Comparison of ENCODE assay signal across 9 mouse cellular contexts in genomic region chr5:45474215-45474614, GRCm38 (mm10). TPM values are rescaled to one million over a fixed set of nuclear protein-coding genes. Genes with fewer than 3 reads are reported as not detected.
A peak's percentile ranks its signal among the peaks of the same experiment; 100 is the strongest.
DNase-seq lines count a peak whose midpoint lies in the region; ATAC-seq lines count a peak whose summit lies in the region.
"Had no signal": no experiment of that assay in that cellular context is flagged by ENCODE, and none has a peak within 500 bp of the region (broad histone marks: within the 10 kb centered on the region; RNA-seq: fewer than 3 reads in every experiment).

No protein-coding gene starts in this region.

- peaks cover 6% of the 10 kb centered on the region; the same call in 1 of the 2 replicates for H3K4me1 ChIP-seq in embryonic facial prominence, embryonic 10.5 days
- H3K4me1 ChIP-seq in intestine, embryonic 16.5 days (ENCODE audit: control insufficient read depth, insufficient read depth, low read length) = no peaks in the 10 kb centered on the region

- H3K9ac ChIP-seq in intestine, embryonic 16.5 days (ENCODE audit: low read depth, low read length) = no peak overlapping the region

- no peak overlapping the region for H3K4me3 ChIP-seq in embryonic facial prominence, embryonic 10.5 days
- no peak overlapping the region for H3K4me3 ChIP-seq in intestine, embryonic 16.5 days (ENCODE audit: low read length)

- H3K4me2 ChIP-seq in intestine, embryonic 16.5 days (ENCODE audit: low read depth, low read length) = no peak overlapping the region

- no peaks in the 10 kb centered on the region for H3K27me3 ChIP-seq in embryonic facial prominence, embryonic 10.5 days (replicated peaks; ENCODE audit: low read depth, poor library complexity, severe bottlenecking)
- H3K27me3 ChIP-seq in intestine, embryonic 16.5 days (replicated peaks; ENCODE audit: control insufficient read depth, insufficient read depth, low read length) = no peaks in the 10 kb centered on the region

- WGBS in embryonic facial prominence, embryonic 10.5 days = 35% methylated on average over 6 of the region's 6 CpGs
- 34% methylated on average over 6 of the region's 6 CpGs for WGBS in intestine, embryonic 16.5 days

- no peaks in the 10 kb centered on the region for H3K36me3 ChIP-seq in embryonic facial prominence, embryonic 10.5 days (replicated peaks)
- H3K36me3 ChIP-seq in intestine, embryonic 16.5 days (ENCODE audit: control insufficient read depth, insufficient read depth, low read length) = no peaks in the 10 kb centered on the region

- ATAC-seq in intestine, embryonic 16.5 days = peak; percentile 23; the same call in 1 of the 2 replicates

- no peaks in the 10 kb centered on the region for H3K9me3 ChIP-seq in embryonic facial prominence, embryonic 10.5 days
- no peaks in the 10 kb centered on the region for H3K9me3 ChIP-seq in intestine, embryonic 16.5 days (ENCODE audit: control insufficient read depth, low read length)

- peak; percentile 63 for DNase-seq in adrenal gland, postnatal 14 days
- DNase-seq in adrenal gland, postnatal 25 days = no peak
- DNase-seq in urinary bladder, postnatal 14 days (ENCODE audit: low spot score) = peak; percentile 44
- DNase-seq in urinary bladder, postnatal 36 days (ENCODE audit: low spot score in 2 of 2) = no peak
- peak; percentile 31 for DNase-seq in embryonic facial prominence, embryonic 10.5 days (ENCODE audit: low spot score)
- peak; percentile 83 for DNase-seq in lung, postnatal 10 days
- peak; percentile 33 for DNase-seq in right cerebral cortex, postnatal 14 days

- H3K27ac ChIP-seq in embryonic facial prominence, embryonic 10.5 days (replicated peaks) = no peak overlapping the region
- no peak overlapping the region for H3K27ac ChIP-seq in intestine, embryonic 16.5 days (ENCODE audit: low read length)

RNA-seq across cellular contexts. Expression of gene Lap3, which starts 19.0 kb away (rescaled TPM):
- total RNA-seq in adrenal gland, postnatal 14 days (2021) = 87.3 and 89.3 TPM in 2 replicates
- total RNA-seq in adrenal gland, postnatal 25 days (2021) = 54.5 and 61.8 TPM in 2 replicates
- polyA plus RNA-seq in embryonic facial prominence, embryonic 10.5 days (2016; fragmentation: Nextera tagmentation; extraction: Ambion mirVana) = 112 and 115 TPM in 2 replicates
- 153 and 162 TPM in 2 replicates for polyA plus RNA-seq in intestine, embryonic 16.5 days (2015; fragmentation: Nextera tagmentation; extraction: Ambion mirVana)

RNA-seq across cellular contexts. Expression of gene Clrn2, which starts 20.7 kb away (rescaled TPM):
- total RNA-seq in adrenal gland, postnatal 14 days (2021) = not detected in 2 replicates
- not detected in 2 replicates for total RNA-seq in adrenal gland, postnatal 25 days (2021)
- polyA plus RNA-seq in embryonic facial prominence, embryonic 10.5 days (2016; fragmentation: Nextera tagmentation; extraction: Ambion mirVana) = not detected in 2 replicates
- polyA plus RNA-seq in intestine, embryonic 16.5 days (2015; fragmentation: Nextera tagmentation; extraction: Ambion mirVana) = not detected in 2 replicates
- polyA plus RNA-seq: heart, embryonic 14.5 days had no signal

RNA-seq across cellular contexts. Expression of gene Qdpr, which starts 24.2 kb away (rescaled TPM):
- 140 and 142 TPM in 2 replicates for total RNA-seq in adrenal gland, postnatal 14 days (2021)
- total RNA-seq in adrenal gland, postnatal 25 days (2021) = 121 and 129 TPM in 2 replicates
- 127 and 130 TPM in 2 replicates for polyA plus RNA-seq in embryonic facial prominence, embryonic 10.5 days (2016; fragmentation: Nextera tagmentation; extraction: Ambion mirVana)
- 359 and 405 TPM in 2 replicates for polyA plus RNA-seq in intestine, embryonic 16.5 days (2015; fragmentation: Nextera tagmentation; extraction: Ambion mirVana)

RNA-seq across cellular contexts. Expression of gene Med28, which starts 45.8 kb away (rescaled TPM):
- 75.0 and 75.8 TPM in 2 replicates for total RNA-seq in adrenal gland, postnatal 14 days (2021)
- 90.1 and 100 TPM in 2 replicates for total RNA-seq in adrenal gland, postnatal 25 days (2021)
- polyA plus RNA-seq in embryonic facial prominence, embryonic 10.5 days (2016; fragmentation: Nextera tagmentation; extraction: Ambion mirVana) = 296 and 298 TPM in 2 replicates
- 220 and 233 TPM in 2 replicates for polyA plus RNA-seq in intestine, embryonic 16.5 days (2015; fragmentation: Nextera tagmentation; extraction: Ambion mirVana)

Comparison
In these comparisons a context has a peak if more than half of its experiments do, and no peak if none do; other contexts are left out.
1. DNase-seq: peak in adrenal gland, postnatal 14 days (single experiment), urinary bladder, postnatal 14 days (single experiment), embryonic facial prominence, embryonic 10.5 days (single experiment), lung, postnatal 10 days (single experiment) and right cerebral cortex, postnatal 14 days (single experiment); none in adrenal gland, postnatal 25 days (single experiment) and urinary bladder, postnatal 36 days (0 of 2).